Mouse (Mus musculus) heart, embryonic 16.5 days (tissue): Measurements from ENCODE around the gene Fam92b. TPM values are rescaled to one million over a fixed set of nuclear protein-coding genes. Genes with fewer than 3 reads are reported as not detected.

ENCODE experiments used
- ATAC-seq: fragments of 200-750 bp; cut with Nextera tagmentation; replicated peaks from 2 replicates; pipeline ENCODE4 v1.8.0; 2017; ENCODE audit warnings: moderate number of reproducible peaks; ENCODE audit not compliant: insufficient read depth, low FRiP score; ENCODE audit errors: extremely low read depth
- H3K27ac ChIP-seq: fragments of 300-500 bp; sonication (generic); 2 replicates; pipeline ENCODE4 v1.5.1; 2014; ENCODE audit warnings: mild to moderate bottlenecking, low read length, control low read depth, moderate library complexity
- H3K27me3 ChIP-seq: fragments of 300-500 bp; sonication (generic); 2 replicates; pipeline ENCODE4 v1.6.1; 2014; ENCODE audit warnings: low read length, mixed read lengths; ENCODE audit not compliant: control insufficient read depth, insufficient read depth
- H3K36me3 ChIP-seq: fragments of 300-500 bp; sonication (generic); 2 replicates; pipeline ENCODE4 v1.6.1; 2014; ENCODE audit not compliant: control insufficient read depth, insufficient read depth
- H3K4me1 ChIP-seq: fragments of 300-500 bp; sonication (generic); 2 replicates; pipeline ENCODE4 v1.6.1; 2014; ENCODE audit warnings: low read length, mixed read lengths; ENCODE audit not compliant: control insufficient read depth, insufficient read depth
- H3K4me2 ChIP-seq: fragments of 300-500 bp; sonication (generic); 2 replicates; pipeline ENCODE4 v1.6.1; 2014; ENCODE audit warnings: low read depth, mild to moderate bottlenecking, control low read depth, low read length
- H3K4me3 ChIP-seq: fragments of 300-500 bp; sonication (generic); 2 replicates; pipeline ENCODE4 v1.5.1; 2014; ENCODE audit warnings: mild to moderate bottlenecking, control low read depth, low read length
- H3K9ac ChIP-seq: fragments of 300-500 bp; sonication (generic); 2 replicates; pipeline ENCODE4 v1.6.1; 2014; ENCODE audit warnings: low read length, control low read depth
- H3K9me3 ChIP-seq: fragments of 300-500 bp; sonication (generic); replicated peaks from 2 replicates; pipeline ENCODE4 v1.6.1; 2016; ENCODE audit warnings: low read length; ENCODE audit not compliant: control insufficient read depth
- WGBS: fragments of 180-500 bp; shearing (Covaris S2); extraction: QIAGEN DNeasy Blood & Tissue Kit; methylation state at CpG from one replicate; pipeline ENCODE4 v1.1.7; 2014; 5-methylcytosine and 5-hydroxymethylcytosine counted together
- polyA plus RNA-seq: library from polyadenylated mRNA; unstranded; fragments of >200 nt; fragmentation: Nextera tagmentation; extraction: Ambion mirVana; gene quantifications from 2 replicates; pipeline ENCODE4 v1.2.1, GENCODE M21; 2015

The Fam92b gene
- polyA plus RNA-seq, 1 experiment from 2014 or later: 0.66 TPM

DNA sequence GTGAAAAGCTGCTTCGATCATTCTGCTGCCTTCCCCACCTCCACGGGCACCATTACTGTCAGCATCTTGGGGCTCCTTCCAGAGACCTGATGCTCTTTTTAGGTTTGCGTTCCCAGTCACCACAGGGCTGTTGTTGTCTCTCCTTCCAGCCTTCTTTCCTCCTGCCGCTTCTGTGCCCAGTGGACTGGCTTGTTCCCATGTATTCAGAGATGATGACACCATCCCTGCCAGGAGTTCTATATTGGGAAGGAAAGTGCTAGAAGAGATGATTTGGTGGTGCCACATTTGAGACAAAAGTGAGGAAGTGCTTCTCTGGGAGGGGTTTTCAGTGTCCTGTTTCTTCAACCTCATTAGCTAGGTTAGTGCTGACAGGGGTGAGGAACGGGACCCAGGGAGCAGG lies 58.4 kb downstream of the Fam92b start:
- H3K9ac ChIP-seq: no peak overlapping the region
- no peak for ATAC-seq
- no peaks in the 10 kb centered on the region for H3K9me3 ChIP-seq
- no peak overlapping the region for H3K27ac ChIP-seq
- H3K27me3 ChIP-seq: peaks cover 3% of the 10 kb centered on the region; the same call in 1 of the 2 replicates
- WGBS: 65% methylated on average over 5 of the region's 5 CpGs
- peaks cover 42% of the 10 kb centered on the region for H3K4me1 ChIP-seq
- no peaks in the 10 kb centered on the region for H3K36me3 ChIP-seq
- no peak overlapping the region for H3K4me2 ChIP-seq
- H3K4me3 ChIP-seq: no peak overlapping the region

DNA sequence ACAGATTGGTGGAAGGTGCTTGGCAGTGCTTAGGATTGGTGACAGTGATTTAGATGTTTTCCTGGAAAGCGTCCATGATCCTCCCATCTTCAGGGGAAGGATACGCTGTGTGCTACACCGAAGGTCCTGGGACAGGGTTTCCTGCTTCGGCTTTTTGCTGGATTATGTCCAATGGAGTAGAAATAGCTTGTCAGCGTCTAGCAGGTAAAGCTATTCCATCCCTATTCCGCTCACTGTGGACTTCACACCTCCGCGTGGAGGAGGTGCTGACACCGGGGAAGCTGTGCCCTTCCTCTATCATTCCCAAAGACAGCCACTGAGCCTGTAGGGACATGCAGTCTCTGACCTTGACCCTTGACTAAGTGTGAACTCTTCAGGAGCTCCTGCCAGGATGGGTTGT lies 59.1 kb downstream of the Fam92b start:
- ATAC-seq: no peak
- no peaks in the 10 kb centered on the region for H3K9me3 ChIP-seq
- WGBS: 53% methylated on average over 9 of the region's 9 CpGs
- H3K4me2 ChIP-seq: no peak overlapping the region
- H3K4me3 ChIP-seq: no peak overlapping the region
- H3K27ac ChIP-seq: no peak overlapping the region
- H3K36me3 ChIP-seq: no peaks in the 10 kb centered on the region
- H3K4me1 ChIP-seq: peaks cover 42% of the 10 kb centered on the region
- peaks cover 3% of the 10 kb centered on the region; the same call in 1 of the 2 replicates for H3K27me3 ChIP-seq
- no peak overlapping the region for H3K9ac ChIP-seq

DNA sequence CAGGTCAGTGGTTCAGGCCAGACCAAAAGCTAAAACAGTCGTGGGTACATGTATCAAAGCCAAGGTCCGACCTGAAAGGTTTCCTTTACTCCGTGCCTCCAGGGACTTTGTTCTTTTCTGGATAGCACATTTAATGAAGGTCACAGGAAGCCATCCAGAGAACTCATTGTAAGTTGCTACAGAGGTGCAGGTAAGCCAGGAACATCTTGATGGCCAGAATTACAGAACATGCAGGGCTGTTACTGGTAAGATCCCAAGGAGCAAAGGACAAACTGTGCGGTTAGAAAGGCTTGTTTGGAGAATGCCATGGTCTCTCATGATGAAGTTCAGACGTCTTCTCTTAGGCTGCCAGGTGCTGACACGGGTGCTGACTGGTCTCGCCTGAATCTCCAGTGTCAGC lies 60.7 kb downstream of the Fam92b start:
- H3K4me1 ChIP-seq: peaks cover 36% of the 10 kb centered on the region
- no peak overlapping the region for H3K27ac ChIP-seq
- no peak overlapping the region for H3K9ac ChIP-seq
- H3K9me3 ChIP-seq: no peaks in the 10 kb centered on the region
- no peaks in the 10 kb centered on the region for H3K36me3 ChIP-seq
- ATAC-seq: no peak
- no peak overlapping the region for H3K4me3 ChIP-seq
- no peak overlapping the region for H3K4me2 ChIP-seq
- 57% methylated on average over 7 of the region's 7 CpGs for WGBS
- peaks cover 3% of the 10 kb centered on the region; the same call in 1 of the 2 replicates for H3K27me3 ChIP-seq

Other genes starting within 250 kb of the Fam92b start
- gene Crispld2, start 185.0 kb downstream of the Fam92b start, polyA plus RNA-seq: 2.4 and 3.6 TPM in 2 replicates
- gene Zdhhc7, start 76.0 kb downstream of the Fam92b start, polyA plus RNA-seq: 35.8 and 37.8 TPM in 2 replicates
- 8.4 and 9.4 TPM in 2 replicates for gene 6430548M08Rik, start 63.3 kb downstream of the Fam92b start, polyA plus RNA-seq
- gene Gse1, start 51.0 kb upstream of the Fam92b start, polyA plus RNA-seq: 7.7 and 9.7 TPM in 2 replicates